Mouse (Mus musculus): ENCODE data around the gene Ccdc85b. TPM values are rescaled to one million over a fixed set of nuclear protein-coding genes. Genes with fewer than 3 reads are reported as not detected.
A peak's percentile ranks its signal among the peaks of the same experiment; 100 is the strongest.

Gene Ccdc85b
- polyA plus RNA-seq, 1 experiment from 2014 or later, result 11.7 TPM

DNA sequence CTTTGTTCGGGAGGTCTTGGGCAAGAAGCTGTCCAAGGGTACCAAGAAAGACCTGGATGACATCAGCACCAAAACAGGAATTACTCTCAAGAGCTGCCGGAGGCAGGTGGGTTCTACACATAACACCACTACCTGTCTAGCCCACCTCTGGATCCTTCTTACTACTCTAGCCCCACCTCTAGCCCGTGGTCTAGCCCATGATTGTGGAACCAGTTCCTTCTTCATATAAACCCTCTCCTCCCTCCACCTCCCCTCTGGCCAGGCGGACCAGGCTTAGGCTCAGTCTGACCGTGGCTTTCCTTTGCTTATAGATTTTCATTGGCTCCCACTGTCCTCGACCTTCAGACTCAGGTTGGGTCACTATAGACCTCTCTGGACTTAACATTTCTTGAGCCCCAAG, 3.7 kb upstream of the Ccdc85b start:
- H3K36me3 ChIP-seq (replicated peaks), result peaks cover 17% of the 10 kb centered on the region
- H3K9me3 ChIP-seq, result no peaks in the 10 kb centered on the region
- H3K4me3 ChIP-seq, result peak overlapping the region; percentile 76
- peaks cover 8% of the 10 kb centered on the region; the same call in 1 of the 2 replicates for H3K27me3 ChIP-seq (replicated peaks)
- H3K4me2 ChIP-seq, result peak overlapping the region; percentile 88
- peak overlapping the region; percentile 78 for H3K9ac ChIP-seq
- WGBS, result 91% methylated on average over 6 of the region's 6 CpGs
- peaks cover 43% of the 10 kb centered on the region for H3K4me1 ChIP-seq
- H3K27ac ChIP-seq, result no peak overlapping the region
- no peak for ATAC-seq (replicated peaks)

DNA sequence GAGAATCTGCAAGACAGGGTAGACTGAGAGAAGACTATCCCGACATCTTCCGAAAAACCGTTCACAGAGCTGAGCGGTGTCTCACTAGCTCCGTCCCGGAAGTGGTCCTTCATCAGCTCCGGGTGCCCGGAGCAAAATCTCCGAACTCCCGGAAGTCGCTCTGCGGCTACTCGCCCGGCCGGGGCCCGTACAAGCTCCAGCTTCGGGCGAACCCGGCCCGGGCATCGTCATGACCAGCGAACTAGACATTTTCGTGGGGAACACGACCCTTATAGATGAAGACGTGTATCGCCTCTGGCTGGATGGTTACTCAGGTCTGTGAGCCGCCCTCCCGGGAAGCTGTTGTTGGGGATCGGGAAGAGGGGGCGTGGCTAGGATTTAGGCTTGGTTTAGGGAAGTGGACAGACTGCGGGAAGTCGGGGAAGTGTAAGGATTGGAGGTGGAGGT, 2.8 kb upstream of the Ccdc85b start, which contains the start of gene Fibp:
TSS of gene Fibp (plus strand) at position 151 of the 447 bp plus-strand sequence.
- Histone ChIP-seq H3K4me1 (peaks cover 52% of the 10 kb centered on the region), H3K36me3 (replicated peaks) (peaks cover 10% of the 10 kb centered on the region), H3K9me3 (no peaks in the 10 kb centered on the region), H3K27me3 (replicated peaks) (peaks cover 8% of the 10 kb centered on the region; the same call in 1 of the 2 replicates), H3K27ac (peak within 1 kb of the TSS; percentile 82), H3K4me3 (peak within 1 kb of the TSS; percentile 76), H3K4me2 (peak within 1 kb of the TSS; percentile 88), H3K9ac (peak within 1 kb of the TSS; percentile 78)
- under 1% methylated on average over 32 of the region's 32 CpGs for WGBS
- peak; percentile 48 for ATAC-seq (replicated peaks)

DNA sequence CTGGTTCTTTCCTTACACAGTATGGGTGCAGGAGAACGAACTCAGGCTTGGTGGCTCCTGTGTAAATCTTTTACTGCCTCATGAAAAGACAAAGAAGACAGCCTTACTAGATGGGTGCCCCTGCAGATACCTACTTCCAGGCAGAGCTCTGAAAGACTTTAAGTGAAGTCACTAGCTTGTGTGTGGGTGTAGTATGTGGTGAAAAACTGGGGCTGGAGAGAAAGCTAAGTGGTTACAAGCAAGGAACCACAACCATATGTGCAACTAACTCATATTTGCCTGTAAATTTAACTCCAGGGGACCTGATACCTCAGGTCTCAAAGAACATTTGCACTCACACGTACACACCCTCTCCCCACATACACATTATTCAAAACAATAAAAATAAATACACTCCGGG, 2.2 kb upstream of the Ccdc85b start:
- H3K27ac ChIP-seq, result peak overlapping the region; percentile 82
- no peaks in the 10 kb centered on the region for H3K9me3 ChIP-seq
- peaks cover 8% of the 10 kb centered on the region; the same call in 1 of the 2 replicates for H3K27me3 ChIP-seq (replicated peaks)
- H3K4me1 ChIP-seq, result peaks cover 55% of the 10 kb centered on the region
- H3K4me3 ChIP-seq, result peak overlapping the region; percentile 76
- WGBS, result 27% methylated on average over 3 of the region's 3 CpGs
- peak overlapping the region; percentile 78 for H3K9ac ChIP-seq
- ATAC-seq (replicated peaks), result no peak
- peak overlapping the region; percentile 88 for H3K4me2 ChIP-seq
- H3K36me3 ChIP-seq (replicated peaks), result peaks cover 7% of the 10 kb centered on the region

DNA sequence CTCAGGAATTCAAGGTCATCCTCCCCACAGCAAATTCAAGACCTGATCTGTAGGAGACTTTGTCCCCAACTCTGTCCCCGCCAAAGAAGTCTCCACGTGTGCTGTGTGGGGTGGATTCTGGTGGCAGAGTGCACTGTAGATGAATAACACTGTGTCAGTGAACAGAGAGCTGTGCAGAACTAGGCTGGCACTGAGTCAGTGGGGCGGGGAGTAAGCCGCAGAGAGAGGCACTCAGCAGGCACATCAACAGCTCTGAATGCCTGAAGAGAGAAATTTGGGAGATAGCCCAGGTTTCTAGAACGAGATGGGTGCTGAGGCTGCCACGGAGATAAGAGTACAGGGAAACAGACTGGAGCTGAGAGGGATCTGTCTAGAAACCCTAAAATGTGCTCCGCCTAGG, 1.3 kb upstream of the Ccdc85b start:
- Histone ChIP-seq H3K9ac (no peak overlapping the region), H3K27me3 (replicated peaks) (peaks cover 8% of the 10 kb centered on the region; the same call in 1 of the 2 replicates), H3K4me1 (peaks cover 48% of the 10 kb centered on the region), H3K9me3 (no peaks in the 10 kb centered on the region), H3K4me3 (no peak overlapping the region), H3K27ac (no peak overlapping the region), H3K36me3 (replicated peaks) (peaks cover 5% of the 10 kb centered on the region; the same call in 1 of the 2 replicates), H3K4me2 (no peak overlapping the region)
- no peak for ATAC-seq (replicated peaks)
- WGBS, result 67% methylated on average over 7 of the region's 7 CpGs

DNA sequence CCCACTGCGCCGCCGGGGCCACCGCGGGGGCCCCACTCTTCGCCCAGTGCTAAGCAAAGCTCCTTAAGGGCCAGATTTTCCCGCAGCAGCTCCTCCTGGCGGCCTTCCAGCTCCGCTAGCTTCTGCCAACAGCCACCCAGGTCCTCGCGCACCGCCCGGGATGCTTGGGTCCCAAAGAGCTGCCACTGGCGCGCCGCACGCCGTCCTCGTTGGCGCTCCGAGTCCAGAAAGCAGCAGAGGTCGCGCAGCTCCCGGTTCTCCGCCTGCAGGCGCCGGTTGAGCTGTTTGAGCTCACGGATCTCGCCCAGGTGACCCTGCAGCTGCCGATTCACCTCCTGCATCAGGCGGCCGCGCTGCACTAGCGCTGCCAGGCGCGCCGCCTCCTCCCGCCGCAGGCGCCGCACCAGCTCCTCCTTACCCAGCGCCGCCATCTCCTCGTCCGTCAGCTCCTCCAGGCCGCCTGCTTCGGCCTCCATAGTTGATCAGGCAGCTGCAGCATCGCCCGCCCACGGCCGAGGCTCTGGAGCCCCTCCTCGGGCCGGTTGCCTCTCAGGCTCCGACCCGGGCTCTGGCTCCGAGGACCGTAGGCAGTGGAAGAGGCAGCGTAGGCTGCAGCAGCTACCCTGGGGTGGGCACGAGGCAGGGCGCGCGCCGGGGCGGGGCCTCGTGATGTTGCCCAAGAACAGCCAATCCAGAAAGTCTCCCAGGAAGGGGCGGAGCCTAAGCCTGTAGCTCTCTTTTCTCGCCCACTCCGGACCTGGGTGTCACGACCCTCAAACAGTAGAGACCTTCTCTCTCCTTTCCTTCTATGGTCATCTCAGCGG, 560 bp downstream of the Ccdc85b start:
- Histone ChIP-seq H3K4me2 (peak overlapping the region; percentile 85), H3K4me1 (peaks cover 43% of the 10 kb centered on the region), H3K27ac (peak overlapping the region; percentile 94), H3K9ac (peak overlapping the region; percentile 80), H3K4me3 (peak overlapping the region; percentile 72), H3K36me3 (replicated peaks) (no peaks in the 10 kb centered on the region), H3K27me3 (replicated peaks) (peaks cover 8% of the 10 kb centered on the region; the same call in 1 of the 2 replicates), H3K9me3 (no peaks in the 10 kb centered on the region)
- ATAC-seq (replicated peaks), result peak; percentile 95
- under 1% methylated on average over 70 of the region's 70 CpGs for WGBS

DNA sequence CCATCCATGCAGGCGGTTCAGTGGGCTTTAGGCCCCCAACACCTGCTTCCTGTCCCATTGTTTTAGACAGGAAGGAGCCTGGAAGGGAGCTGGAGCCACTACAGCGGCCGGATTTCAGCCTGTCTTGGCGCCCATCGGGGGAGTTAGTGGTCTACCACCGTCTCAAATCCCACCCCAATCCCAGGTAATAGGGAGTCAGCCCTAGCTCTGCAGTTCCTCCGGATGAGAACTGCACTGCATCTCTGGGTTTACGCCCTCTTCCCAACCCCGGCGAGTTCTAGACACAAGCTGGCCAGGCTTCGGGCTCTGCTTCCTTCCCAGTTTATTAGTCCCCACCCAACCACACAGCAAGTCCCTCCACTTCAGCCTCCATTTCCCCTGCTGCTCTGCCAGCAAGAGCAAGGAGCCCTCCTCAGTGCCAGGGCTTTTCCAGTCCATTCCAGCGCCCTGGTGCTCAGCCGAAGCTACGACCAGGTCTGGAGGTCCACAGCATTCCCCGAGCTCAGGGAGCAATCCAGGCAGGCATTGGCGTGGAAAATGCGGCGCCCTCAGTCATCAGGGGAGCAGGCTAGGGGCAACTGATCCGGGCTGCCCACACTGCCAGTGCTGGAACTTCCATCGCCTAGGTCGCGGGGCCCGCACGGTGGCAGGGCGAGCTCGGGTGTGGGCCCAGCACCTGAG, 1.3 kb downstream of the Ccdc85b start:
- Histone ChIP-seq H3K4me3 (peak overlapping the region; percentile 72), H3K27ac (peak overlapping the region; percentile 94), H3K9me3 (no peaks in the 10 kb centered on the region), H3K27me3 (replicated peaks) (peaks cover 8% of the 10 kb centered on the region; the same call in 1 of the 2 replicates), H3K36me3 (replicated peaks) (no peaks in the 10 kb centered on the region), H3K9ac (peak overlapping the region; percentile 80), H3K4me2 (peak overlapping the region; percentile 85), H3K4me1 (peaks cover 38% of the 10 kb centered on the region)
- WGBS, result 3% methylated on average over 26 of the region's 26 CpGs
- no peak; the same call in 1 of the 2 replicates for ATAC-seq (replicated peaks)

DNA sequence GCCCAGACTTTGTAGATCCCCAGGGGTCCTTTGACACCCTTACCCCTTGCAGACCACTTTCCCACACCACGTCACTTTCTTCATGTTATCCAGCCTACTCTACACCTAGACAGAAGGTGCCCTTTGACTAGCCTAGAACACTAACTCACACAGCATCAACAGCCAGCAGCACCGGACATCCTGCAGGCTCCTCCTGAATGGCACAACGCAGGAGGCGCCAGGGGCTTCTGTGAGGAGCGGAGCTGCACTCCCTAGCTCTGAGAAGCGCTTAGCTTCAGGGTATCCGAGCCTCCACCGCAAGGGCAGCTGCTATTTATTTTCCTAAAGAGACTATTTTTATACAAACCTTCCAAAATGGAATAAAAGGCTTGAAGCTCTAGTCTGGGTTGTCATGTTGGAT, 2.1 kb downstream of the Ccdc85b start:
- Histone ChIP-seq H3K27ac (peak overlapping the region; percentile 94; the same call in 1 of the 2 replicates), H3K4me1 (peaks cover 32% of the 10 kb centered on the region), H3K9me3 (no peaks in the 10 kb centered on the region), H3K9ac (peak overlapping the region; percentile 27; the same call in 1 of the 2 replicates), H3K36me3 (replicated peaks) (no peaks in the 10 kb centered on the region), H3K4me3 (peak overlapping the region; percentile 72), H3K4me2 (peak overlapping the region; percentile 85), H3K27me3 (replicated peaks) (peaks cover 11% of the 10 kb centered on the region)
- ATAC-seq (replicated peaks), result no peak
- 58% methylated on average over 8 of the region's 8 CpGs for WGBS

DNA sequence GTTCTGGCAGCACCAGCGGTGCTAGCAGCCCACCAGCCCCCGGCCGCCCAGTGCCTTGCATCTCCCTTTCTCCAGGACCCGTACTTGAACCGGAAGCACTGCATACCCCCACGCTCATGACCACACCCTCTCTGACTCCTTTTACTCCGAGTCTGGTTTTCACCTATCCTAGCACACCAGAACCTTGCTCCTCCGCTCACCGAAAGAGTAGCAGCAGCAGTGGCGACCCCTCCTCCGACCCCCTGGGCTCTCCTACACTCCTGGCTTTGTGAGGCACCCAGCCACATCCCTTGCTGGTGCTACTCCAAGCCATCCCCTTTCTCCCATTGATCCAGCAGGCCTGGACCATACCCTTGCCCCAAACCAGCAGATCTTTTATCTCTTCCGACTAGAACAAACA, 2.7 kb downstream of the Ccdc85b start:
- 84% methylated on average over 12 of the region's 12 CpGs for WGBS

DNA sequence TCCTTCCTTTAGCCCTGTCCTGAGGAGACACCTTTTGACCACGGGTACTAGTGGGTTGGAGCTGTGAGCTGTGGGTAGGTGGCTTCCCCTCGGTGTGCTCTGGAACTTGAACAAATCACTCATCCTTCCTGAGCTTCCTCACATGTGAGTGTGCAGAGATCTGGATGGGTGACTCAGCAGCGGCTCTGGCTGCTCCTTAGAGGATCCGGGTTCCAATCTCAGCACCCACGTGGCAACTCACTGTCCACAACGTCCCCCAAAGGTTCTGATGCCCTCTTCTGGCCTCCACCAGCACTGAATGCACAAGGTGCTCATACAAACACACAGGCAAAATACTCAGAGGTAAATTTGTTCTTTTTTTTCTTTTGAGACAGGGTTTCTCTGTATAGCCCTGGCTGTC, 5.9 kb downstream of the Ccdc85b start:
- Histone ChIP-seq H3K9me3 (no peaks in the 10 kb centered on the region), H3K4me3 (no peak overlapping the region), H3K36me3 (replicated peaks) (no peaks in the 10 kb centered on the region), H3K27ac (no peak overlapping the region), H3K27me3 (replicated peaks) (peaks cover 42% of the 10 kb centered on the region), H3K4me2 (no peak overlapping the region), H3K4me1 (peaks cover 37% of the 10 kb centered on the region), H3K9ac (no peak overlapping the region)
- WGBS, result 79% methylated on average over 6 of the region's 6 CpGs
- no peak for ATAC-seq (replicated peaks)

More for the DNA sequence above, 2.7 kb downstream of the Ccdc85b start:
- peak overlapping the region; percentile 27; the same call in 1 of the 2 replicates for H3K9ac ChIP-seq
- H3K27ac ChIP-seq, result no peak overlapping the region
- H3K4me1 ChIP-seq, result peaks cover 31% of the 10 kb centered on the region
- no peak for ATAC-seq (replicated peaks)
- H3K36me3 ChIP-seq (replicated peaks), result no peaks in the 10 kb centered on the region
- H3K4me2 ChIP-seq, result peak overlapping the region; percentile 85
- H3K27me3 ChIP-seq (replicated peaks), result peaks cover 17% of the 10 kb centered on the region
- H3K4me3 ChIP-seq, result peak overlapping the region; percentile 72; the same call in 1 of the 2 replicates
- no peaks in the 10 kb centered on the region for H3K9me3 ChIP-seq

DNA sequence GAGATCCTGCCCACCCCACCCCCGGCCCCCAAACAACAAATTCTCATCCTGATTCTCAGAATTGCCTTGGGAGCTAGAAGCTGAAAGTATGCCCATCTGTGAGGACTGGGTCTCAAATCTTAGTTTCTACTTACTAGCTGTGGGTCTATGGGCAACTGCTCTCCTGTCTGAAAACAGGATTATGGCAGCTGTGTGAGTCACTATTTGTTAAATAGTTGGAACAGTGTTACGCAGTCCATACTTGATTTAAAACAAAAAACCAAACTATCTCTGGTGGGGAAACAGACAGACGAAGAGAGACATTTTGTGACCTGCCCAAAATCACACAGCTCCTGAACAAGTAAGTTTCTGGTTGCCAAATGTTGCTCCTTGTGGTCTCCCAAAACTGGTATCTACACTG, 8.0 kb downstream of the Ccdc85b start:
- peaks cover 55% of the 10 kb centered on the region for H3K27me3 ChIP-seq (replicated peaks)
- ATAC-seq (replicated peaks), result no peak
- no peaks in the 10 kb centered on the region for H3K36me3 ChIP-seq (replicated peaks)
- H3K9me3 ChIP-seq, result no peaks in the 10 kb centered on the region
- no peak overlapping the region for H3K4me2 ChIP-seq
- no peak overlapping the region for H3K4me3 ChIP-seq
- no peak overlapping the region for H3K27ac ChIP-seq
- H3K9ac ChIP-seq, result no peak overlapping the region
- 88% methylated on average over 3 of the region's 3 CpGs for WGBS
- peaks cover 18% of the 10 kb centered on the region for H3K4me1 ChIP-seq

DNA sequence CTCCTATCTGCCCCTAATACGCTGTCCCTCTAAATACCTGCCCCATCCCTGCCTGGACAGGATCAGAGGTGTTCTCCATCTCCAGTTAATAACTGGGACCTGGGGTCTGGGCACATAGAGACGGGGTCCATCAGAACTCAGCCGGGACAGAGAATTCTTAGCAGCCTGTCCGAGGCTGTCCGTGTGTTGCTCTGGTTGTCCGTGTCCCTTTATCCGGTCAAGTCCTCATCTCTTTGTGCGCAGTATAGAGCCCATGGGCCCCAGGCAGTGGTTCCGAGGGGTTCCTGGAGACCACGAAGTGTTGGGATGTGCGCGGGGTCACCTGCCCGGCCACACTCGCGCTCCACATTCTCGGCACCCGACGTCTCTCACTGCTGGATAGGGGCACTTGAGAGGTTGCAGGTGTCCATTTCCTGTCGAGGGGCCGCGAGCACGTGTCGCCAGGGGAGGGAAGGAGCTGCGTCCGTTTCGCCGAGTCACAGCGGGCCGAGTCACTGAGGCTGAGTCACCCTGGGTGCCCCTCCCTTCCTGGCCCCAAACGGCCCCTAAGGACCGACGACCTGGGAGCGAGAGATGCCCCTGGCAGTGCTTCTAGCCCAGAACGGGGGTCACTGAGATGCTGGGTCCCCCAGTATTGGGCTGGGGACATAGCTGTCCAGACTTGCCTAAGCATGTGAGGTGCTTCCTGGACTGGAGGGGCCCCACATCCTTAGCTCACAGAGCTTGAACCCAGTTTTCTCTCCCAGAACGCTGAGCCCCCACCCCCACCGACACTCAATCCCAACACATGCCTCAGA, 9.1 kb downstream of the Ccdc85b start:
- 7% methylated on average over 36 of the region's 36 CpGs for WGBS
- no peak; the same call in none of the 2 replicates for ATAC-seq (replicated peaks)
- peak overlapping the region; percentile 95 for H3K4me2 ChIP-seq
- peaks cover 18% of the 10 kb centered on the region for H3K4me1 ChIP-seq
- no peaks in the 10 kb centered on the region for H3K9me3 ChIP-seq
- H3K36me3 ChIP-seq (replicated peaks), result no peaks in the 10 kb centered on the region
- no peak overlapping the region for H3K9ac ChIP-seq
- H3K4me3 ChIP-seq, result peak overlapping the region; percentile 60
- no peak overlapping the region for H3K27ac ChIP-seq
- H3K27me3 ChIP-seq (replicated peaks), result peaks cover 59% of the 10 kb centered on the region
